Mouse (Mus musculus): ENCODE data around the gene Olfr1354.
"Not testable (repeated sequence)": the region's sequence is repeated elsewhere in the genome, so short reads cannot be mapped to it uniquely, and the experiment has no call there.

Olfr1354 gene

DNA sequence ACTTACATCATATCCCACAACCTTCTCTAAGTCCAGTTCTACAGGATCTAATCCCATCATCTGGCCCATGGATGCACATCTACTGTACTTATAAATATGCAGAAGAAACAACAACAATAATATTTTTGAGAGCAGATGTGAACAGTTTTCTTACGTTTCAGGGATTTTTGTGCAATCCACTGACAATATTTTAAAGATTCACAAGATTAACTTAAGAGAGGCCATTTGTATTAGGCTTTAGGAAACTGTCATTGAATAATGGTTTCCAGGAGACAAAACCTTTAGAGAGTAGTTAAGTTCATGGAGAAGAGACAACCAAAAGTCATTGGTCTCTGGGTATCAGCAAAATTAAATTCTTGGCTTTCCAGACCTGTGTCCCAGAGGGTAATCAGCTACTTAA lies at the start of gene Olfr1354:
Gene Olfr1354 (plus strand): TSS at position 301 of the 400 bp plus-strand sequence.
- DNase-seq (ENCODE audit: low read depth, low spot score), result not testable (repeated sequence)

- DNase-seq (ENCODE audit: low read depth, low spot score), result no peak
Observed at GRCm38 (mm10) chr10:78875240-78875639, 37.7 kb upstream of the Olfr1354 start, which contains the start of gene Olfr1355. Gene Olfr1355 (plus strand): TSS chr10:78875540.

- not testable (repeated sequence) for DNase-seq (ENCODE audit: low read depth, low spot score)
Observed at GRCm38 (mm10) chr10:78950336-78950735, 37.4 kb downstream of the Olfr1354 start, which contains the start of gene Olfr8. Gene Olfr8 (plus strand): TSS chr10:78950636.

DNA sequence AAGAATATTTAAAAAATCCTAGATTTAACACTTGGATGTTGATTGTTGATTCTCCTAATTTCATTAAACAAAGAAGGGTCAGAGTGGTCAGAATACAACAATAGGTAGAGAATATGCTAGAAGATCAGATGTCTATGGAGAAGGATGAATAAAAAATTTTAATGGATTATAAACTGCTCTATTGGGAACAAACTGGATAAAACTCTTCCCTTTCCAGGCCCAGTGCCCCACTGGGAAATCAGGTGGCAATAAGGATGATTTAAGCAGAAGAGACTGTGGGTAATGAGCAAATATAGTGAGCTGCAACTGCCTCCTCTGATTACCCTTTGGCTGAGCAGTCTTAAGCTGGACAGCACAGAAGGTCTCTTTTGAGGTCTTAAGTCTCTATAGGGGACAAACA lies 50.0 kb downstream of the Olfr1354 start, which contains the start of gene Olfr1353:
Gene Olfr1353 (plus strand): TSS at position 301 of the 400 bp plus-strand sequence.
- DNase-seq (ENCODE audit: low read depth, low spot score), result not testable (repeated sequence)

Data from CD4-positive, CD25-positive, alpha-beta regulatory T cell, adult 2 months (primary cell).